Mouse (Mus musculus) Patski (cell line): ENCODE results near the gene Frmd4a. TPM values are rescaled to one million over a fixed set of nuclear protein-coding genes. Genes with fewer than 3 reads are reported as not detected.
A peak's percentile ranks its signal among the peaks of the same experiment; 100 is the strongest.

ENCODE experiments used
- ATAC-seq: fragments of 100-300 bp; one replicate; pipeline ENCODE4 v1.8.0; 2021
- CTCF ChIA-PET: fragments of 350-600 bp; sonication (Branson Sonifier 250); formaldehyde crosslinking; loops from one replicate; lab custom pipeline; 2022; ENCODE audit warnings: inconsistent platforms; lab: Charles Lee
- POLR2A ChIA-PET: fragments of 350-600 bp; sonication (Branson Sonifier 250); formaldehyde crosslinking; loops from one replicate; lab custom pipeline; 2022; ENCODE audit warnings: antibody characterized with exemption, inconsistent platforms; lab: Charles Lee
- DNase-seq: peaks from one replicate; pipeline ENCODE4 v3.0.0-alpha.2; 2011; ENCODE audit warnings: low read depth, low spot score
- H3K27me3 ChIP-seq: fragments of 371-371 bp; one replicate; pipeline ENCODE4 v1.5.1; 2021
- CTCF ChIP-seq: fragments of 100-300 bp; IDR thresholded peaks from one replicate; pipeline ENCODE4 v1.5.1; 2021
- in situ Hi-C: fragments of 300-500 bp; cut with MboI; formaldehyde crosslinking; loops from 3 replicates; pipeline ENCODE4 v1.11.1; 2018; ENCODE audit warnings: low pct_unique_long_range_greater_than_20kb, mixed read lengths
- polyA plus RNA-seq: library from polyadenylated mRNA; unstranded; gene quantifications from one replicate; pipeline ENCODE4 v1.2.3, GENCODE M21; 2021

Frmd4a gene
- polyA plus RNA-seq, 1 experiment from 2014 or later, result 40.6 TPM

GRCm38 (mm10) chr2:4159574-4160203 is 142.2 kb downstream of the Frmd4a start:
- no peak for DNase-seq
- in situ Hi-C loops, result no loop called here
- H3K27me3 ChIP-seq, result peaks cover 18% of the 10 kb centered on the region
- CTCF ChIA-PET, result no interaction called here
- ATAC-seq, result no peak
- POLR2A ChIA-PET, result no interaction called here
- TF ChIP-seq CTCF, result peak; percentile 43

DNA sequence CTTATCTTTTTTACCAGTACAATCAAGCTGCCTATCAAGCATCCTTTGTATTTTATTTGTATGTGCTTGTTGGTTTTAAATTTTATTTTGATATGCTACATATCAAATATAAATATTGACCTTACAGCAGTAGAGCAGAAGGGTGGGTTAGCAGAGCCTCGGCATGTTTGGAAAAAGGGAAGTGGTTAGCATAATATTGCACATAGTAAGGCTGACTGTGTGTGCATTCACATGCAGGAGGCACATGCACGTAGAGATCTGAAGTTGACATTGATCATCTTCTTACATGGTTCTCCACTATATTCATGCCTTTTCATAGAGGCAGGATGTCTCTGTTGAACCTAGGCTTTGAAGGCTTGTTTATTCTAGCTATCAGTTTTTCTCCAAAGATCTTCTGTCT is 148.7 kb downstream of the Frmd4a start:
- ATAC-seq, result no peak
- in situ Hi-C loops, result no loop called here
- CTCF ChIA-PET, result no interaction called here
- POLR2A ChIA-PET, result no interaction called here
- DNase-seq, result no peak
- H3K27me3 ChIP-seq, result peaks cover 23% of the 10 kb centered on the region
- TF ChIP-seq CTCF, result no peak

DNA sequence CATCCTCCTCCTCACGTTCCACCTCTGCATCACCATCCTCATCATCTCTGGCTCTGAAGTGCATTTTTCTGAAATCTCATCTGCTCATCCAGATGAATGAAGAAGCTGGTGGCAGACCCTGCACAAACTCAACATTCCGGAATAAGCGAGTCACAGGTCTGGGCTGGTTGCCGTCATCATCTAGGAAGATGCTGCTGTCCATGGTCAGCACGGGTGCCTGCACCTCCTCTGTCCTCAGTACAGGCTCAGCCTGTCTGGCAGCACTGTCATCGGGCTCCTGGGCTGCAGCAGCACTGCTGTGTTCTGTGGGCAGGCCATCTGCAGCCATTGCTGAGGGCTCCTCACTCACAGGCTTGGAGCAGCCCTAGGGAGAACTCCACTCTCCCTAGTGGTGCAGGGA is 149.6 kb downstream of the Frmd4a start:
- ChIA-PET CTCF (interaction anchor here (1.1 kb wide), 1 partner anchor 13 kb away, joined by 3 read pairs; no protein-coding TSS in a partner anchor), POLR2A (no interaction called here)
- ATAC-seq (peak; percentile 26), DNase-seq (no peak)
- TF ChIP-seq CTCF, result no peak
- peaks cover 22% of the 10 kb centered on the region for H3K27me3 ChIP-seq
- in situ Hi-C loops, result no loop called here

DNA sequence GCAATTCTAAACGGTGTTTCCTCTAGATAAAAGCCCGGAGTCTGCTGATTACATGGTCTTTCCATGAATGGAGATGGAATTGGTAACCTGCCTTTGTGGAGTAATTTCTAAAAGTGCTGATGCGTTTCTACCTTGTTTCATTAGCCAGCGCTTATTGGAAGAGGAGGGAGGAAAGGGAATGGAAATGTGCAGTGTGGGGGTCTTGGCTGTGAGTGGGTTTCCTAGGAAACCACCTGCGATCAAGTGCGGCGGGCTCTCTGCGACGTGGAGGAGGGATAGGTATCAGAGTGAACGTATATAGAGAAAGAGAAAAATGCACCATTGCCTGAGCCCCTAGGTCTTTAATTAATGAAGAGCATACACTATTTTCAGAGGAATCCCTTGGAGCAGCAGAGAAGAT is 152.2 kb downstream of the Frmd4a start:
- CTCF ChIA-PET, result no interaction called here
- in situ Hi-C loops, result no loop called here
- H3K27me3 ChIP-seq, result peaks cover 17% of the 10 kb centered on the region
- TF ChIP-seq CTCF, result no peak
- POLR2A ChIA-PET, result no interaction called here
- no peak for ATAC-seq
- DNase-seq, result no peak

- no peak for DNase-seq
- no peak for TF ChIP-seq CTCF
- ATAC-seq, result no peak
- POLR2A ChIA-PET, result no interaction called here
- in situ Hi-C loops, result no loop called here
- H3K27me3 ChIP-seq, result peaks cover 18% of the 10 kb centered on the region
- CTCF ChIA-PET, result no interaction called here
Observed at GRCm38 (mm10) chr2:4170189-4170588, 152.7 kb downstream of the Frmd4a start.

GRCm38 (mm10) chr2:4184991-4185390 is 167.5 kb downstream of the Frmd4a start:
- no peak for ATAC-seq
- no peak for DNase-seq

DNA sequence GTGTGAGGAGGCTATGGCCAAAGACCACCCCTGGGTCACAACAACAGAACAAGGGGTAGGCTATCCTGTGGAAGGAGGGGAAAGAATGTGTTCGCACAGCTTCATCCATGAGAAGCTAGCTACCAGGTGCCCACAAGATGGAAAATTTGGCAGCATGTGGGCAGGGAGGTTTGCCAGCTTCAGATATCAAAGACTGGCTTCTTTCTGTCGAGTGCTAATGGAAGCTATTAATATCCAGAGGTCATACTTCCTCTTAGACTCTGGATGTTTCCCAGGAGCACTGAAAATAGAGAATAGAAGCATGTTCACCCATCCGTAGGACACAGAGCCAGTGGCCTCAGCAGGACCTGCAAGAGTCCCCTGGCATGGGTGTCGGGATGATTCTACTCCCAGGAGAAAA is 170.0 kb downstream of the Frmd4a start:
- DNase-seq (no peak), ATAC-seq (no peak)
- peaks cover 4% of the 10 kb centered on the region for H3K27me3 ChIP-seq
- in situ Hi-C loops, result no loop called here
- TF ChIP-seq CTCF, result no peak
- POLR2A ChIA-PET, result no interaction called here
- CTCF ChIA-PET, result no interaction called here

More at GRCm38 (mm10) chr2:4184991-4185390, 167.5 kb downstream of the Frmd4a start:
- ChIA-PET CTCF (no interaction called here), POLR2A (no interaction called here)
- H3K27me3 ChIP-seq, result peaks cover 9% of the 10 kb centered on the region
- TF ChIP-seq CTCF, result no peak
- in situ Hi-C loops, result no loop called here

DNA sequence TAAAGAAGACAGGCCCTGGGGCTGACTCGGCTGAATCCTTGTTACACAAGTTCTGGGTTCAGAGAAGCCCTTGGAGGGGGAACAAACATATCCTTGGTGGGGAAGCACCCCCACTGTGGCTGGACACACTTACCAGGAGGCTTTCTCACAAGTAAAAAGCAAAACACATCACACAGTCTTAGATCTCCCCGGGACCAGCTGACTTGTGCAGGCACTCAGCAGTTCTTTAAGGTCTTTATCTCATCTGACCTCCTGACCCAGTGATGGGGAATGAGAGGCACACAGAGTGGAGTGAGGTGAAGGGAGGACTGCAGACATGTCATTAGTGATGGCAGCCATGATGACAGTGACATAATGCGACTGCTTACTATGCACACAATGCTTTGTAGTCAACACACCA is 170.8 kb downstream of the Frmd4a start:
- ChIA-PET CTCF (no interaction called here), POLR2A (no interaction called here)
- TF ChIP-seq CTCF, result no peak
- in situ Hi-C loops, result no loop called here
- no peak for DNase-seq
- ATAC-seq, result no peak
- no peaks in the 10 kb centered on the region for H3K27me3 ChIP-seq

GRCm38 (mm10) chr2:4190345-4190744 is 172.8 kb downstream of the Frmd4a start:
- ATAC-seq (no peak), DNase-seq (no peak)
- peaks cover 5% of the 10 kb centered on the region for H3K27me3 ChIP-seq
- ChIA-PET POLR2A (no interaction called here), CTCF (interaction anchor here (1.6 kb wide), 1 partner anchor 255 kb away, joined by 3 read pairs; no protein-coding TSS in a partner anchor)
- in situ Hi-C loops, result no loop called here
- TF ChIP-seq CTCF, result no peak

DNA sequence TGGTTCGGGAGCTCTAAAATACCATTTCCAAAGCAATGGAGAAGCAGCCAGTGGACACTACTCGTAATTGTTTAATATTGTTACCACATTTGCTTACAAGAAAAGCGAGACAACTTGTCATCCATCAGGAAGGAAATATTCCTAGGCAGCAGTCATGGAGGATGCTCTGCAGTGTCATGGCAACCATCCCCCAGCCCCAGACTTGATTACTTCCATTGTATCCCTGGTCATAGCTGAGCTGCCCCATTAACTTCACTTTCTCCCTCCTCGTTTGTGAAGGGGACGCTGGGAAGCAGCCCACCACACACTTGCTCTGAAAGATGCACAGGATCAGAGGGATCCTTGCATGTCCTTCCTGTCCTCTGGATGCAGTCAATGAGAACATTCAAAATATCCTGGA is 173.5 kb downstream of the Frmd4a start:
- TF ChIP-seq CTCF, result no peak
- DNase-seq, result no peak
- ChIA-PET POLR2A (no interaction called here), CTCF (interaction anchor here (1.6 kb wide), 1 partner anchor 255 kb away, joined by 3 read pairs; no protein-coding TSS in a partner anchor)
- no peak for ATAC-seq
- H3K27me3 ChIP-seq, result peaks cover 5% of the 10 kb centered on the region
- in situ Hi-C loops, result no loop called here

DNA sequence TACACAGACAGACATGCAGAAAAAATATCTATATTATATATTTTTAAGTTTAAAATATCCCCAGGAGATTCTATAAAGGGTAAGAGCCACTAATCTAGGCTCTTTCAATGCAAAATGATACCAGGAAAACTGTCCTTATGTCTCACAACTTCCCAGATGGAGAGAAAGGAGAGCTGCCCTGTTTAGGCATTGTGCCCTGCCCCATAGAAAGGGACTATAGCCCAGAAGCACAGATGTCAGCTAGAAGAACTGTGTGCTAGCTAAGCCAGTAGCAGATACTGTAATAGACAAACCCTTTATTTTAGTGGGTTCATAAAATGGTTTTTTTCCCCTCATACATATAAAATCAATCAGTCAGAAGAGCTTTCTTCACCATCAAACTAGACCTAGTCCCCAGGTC is 175.7 kb downstream of the Frmd4a start:
- H3K27me3 ChIP-seq, result peaks cover 5% of the 10 kb centered on the region
- in situ Hi-C loops, result no loop called here
- ChIA-PET POLR2A (no interaction called here), CTCF (no interaction called here)
- TF ChIP-seq CTCF, result no peak
- DNase-seq (no peak), ATAC-seq (no peak)
